Mouse (Mus musculus) ovary, postnatal 36 days (tissue): ENCODE results near the gene Nek9.

Experiments
- DNase-seq: peaks from one replicate; pipeline ENCODE4 v3.0.0; 2022; ENCODE audit warnings: low spot score, mixed read lengths

The Nek9 gene

GRCm38 (mm10) chr12:85339243-85339729, at the start of gene Nek9:
Gene Nek9, minus strand, starts transcription at chr12:85339362.
- DNase-seq, result peak; percentile 88

GRCm38 (mm10) chr12:85385995-85386375, 46.8 kb upstream of the Nek9 start:
- no peak for DNase-seq

DNA sequence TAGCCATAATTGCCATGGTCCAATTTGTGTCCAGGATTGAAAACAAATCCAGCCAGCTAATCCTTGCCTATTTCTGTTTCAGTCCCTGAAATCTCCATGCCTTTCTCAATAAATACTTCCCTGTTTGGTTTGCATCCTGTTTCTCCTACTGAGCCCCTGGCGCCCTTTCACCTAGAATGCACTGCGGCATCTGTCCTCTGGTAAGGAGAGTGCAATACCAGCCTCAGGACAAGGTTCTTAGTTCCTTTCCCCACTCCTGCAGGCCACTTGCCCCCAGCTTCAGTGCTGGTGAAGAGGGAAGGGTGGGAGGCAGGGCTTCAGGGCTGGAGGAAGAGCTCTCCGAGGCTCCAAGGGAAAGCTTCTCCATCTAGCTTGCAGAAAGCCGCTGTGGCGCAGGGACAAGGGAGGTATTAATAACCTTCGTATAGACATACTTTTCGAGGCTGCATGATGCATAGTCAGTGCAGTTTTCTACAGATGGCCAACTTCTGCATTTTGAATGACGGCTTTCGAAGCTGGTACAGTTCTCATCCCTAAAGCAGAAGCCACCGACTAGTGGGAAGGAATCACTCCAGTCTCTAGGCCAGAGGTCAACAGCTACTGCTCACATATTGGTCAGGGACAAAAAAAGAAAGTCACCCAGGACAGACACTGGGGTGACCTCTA, 46.3 kb upstream of the Nek9 start:
- DNase-seq, result no peak

GRCm38 (mm10) chr12:85382761-85383680, 43.9 kb upstream of the Nek9 start:
- DNase-seq, result no peak

- no peak for DNase-seq
Observed at GRCm38 (mm10) chr12:85381570-85381969, 42.4 kb upstream of the Nek9 start.

GRCm38 (mm10) chr12:85380942-85381341, 41.8 kb upstream of the Nek9 start:
- DNase-seq, result no peak

DNA sequence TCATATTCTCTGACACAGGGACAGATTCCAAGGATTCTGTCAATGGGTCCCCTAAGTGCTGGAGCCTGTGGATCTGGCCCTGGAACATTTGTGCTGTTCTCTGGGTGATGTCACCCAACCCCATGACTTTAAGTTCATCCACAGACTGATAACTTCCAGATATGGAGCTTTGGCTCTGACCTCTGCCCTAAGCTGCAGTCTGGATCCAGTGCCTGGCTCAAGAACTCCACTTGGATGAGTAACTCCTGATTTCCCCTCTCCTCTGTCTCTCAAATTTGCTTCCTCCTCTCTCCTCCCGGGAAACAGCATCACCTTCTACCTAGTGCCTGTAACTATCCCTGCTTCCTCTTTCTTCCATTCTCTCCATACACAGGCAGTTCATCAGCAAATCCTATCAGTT, 41.1 kb upstream of the Nek9 start:
- no peak for DNase-seq

GRCm38 (mm10) chr12:85378271-85378670, 39.1 kb upstream of the Nek9 start:
- no peak for DNase-seq

GRCm38 (mm10) chr12:85374561-85375272, 35.6 kb upstream of the Nek9 start, which contains the start of gene Tmed10:
Gene Tmed10, minus strand, starts transcription at chr12:85374847.
- peak; percentile 84 for DNase-seq

DNA sequence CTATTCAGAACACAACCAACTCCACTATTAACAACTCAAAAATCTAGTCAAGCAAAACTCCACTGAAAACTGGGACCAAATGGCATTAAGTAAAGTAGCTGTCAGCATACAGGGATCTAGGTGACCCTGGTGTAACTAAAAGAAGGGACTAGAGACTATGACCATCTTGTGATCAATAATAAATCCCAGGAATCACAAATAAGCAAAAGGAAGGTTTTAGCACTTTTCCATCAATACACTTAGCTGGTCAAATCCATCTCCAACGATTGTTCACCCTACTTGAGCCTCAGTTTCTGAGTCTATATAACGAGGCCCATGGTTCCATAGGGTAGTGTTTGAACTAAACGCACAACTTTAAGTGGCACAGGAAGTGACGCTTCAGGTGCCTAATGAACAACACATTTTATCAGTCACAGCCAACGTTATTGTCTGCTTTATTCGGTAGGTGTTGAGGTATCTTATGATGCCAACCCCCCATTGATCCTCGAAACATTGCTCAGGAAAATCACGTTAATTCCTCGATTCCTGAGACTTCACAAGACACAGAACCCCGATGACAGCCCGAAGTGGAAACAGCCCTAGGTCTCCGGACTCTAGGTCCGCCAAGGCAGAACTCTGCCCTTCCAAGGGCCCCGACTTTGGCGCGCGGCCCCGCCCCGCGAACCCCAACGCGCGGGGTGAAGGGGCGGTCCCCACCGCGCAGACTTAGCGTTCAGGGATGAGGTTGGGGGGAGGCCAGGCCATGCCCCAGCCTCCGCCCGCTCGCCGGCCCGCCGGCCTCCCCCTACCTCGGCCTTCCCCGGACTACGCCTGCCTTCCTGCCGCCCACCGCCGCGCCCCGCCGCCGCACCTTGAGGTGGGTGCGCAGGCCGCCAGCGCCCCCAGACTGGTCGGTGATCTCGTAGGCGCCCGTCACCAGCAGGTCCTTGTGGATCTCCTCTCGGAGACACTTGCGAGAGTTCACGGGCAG, 34.7 kb upstream of the Nek9 start:
- peak; percentile 77 for DNase-seq

- no peak for DNase-seq
Observed at GRCm38 (mm10) chr12:85372068-85372665, 33.0 kb upstream of the Nek9 start.

DNA sequence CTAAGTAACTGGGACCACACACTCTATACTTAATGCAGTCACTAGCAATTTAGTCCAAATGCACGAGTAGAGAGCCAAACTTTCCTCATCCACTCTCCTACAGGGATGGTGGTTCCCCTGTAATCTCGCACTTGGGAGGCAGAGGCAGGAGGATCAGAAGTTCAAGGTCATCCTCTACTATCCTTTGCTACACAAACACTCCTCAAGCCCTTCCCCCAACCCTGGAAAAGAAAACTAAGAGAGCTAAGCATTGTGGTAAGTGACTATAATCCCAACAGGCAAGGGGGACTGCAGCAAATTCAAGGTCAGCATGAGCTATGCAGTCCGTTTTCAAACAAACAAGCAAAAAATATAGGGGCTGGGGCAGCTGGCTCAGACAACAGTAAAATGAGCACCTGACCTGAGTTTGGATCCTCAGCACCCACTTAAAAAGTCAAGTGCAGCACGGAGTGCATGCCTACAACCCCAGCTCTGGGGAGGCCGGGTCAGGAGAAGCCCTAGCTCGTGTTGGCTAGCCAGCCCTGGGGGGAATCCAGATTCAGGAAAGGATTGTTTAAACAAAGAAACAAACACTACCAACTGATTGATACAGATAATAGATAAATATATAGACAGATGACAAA, 29.4 kb upstream of the Nek9 start:
- no peak for DNase-seq

DNA sequence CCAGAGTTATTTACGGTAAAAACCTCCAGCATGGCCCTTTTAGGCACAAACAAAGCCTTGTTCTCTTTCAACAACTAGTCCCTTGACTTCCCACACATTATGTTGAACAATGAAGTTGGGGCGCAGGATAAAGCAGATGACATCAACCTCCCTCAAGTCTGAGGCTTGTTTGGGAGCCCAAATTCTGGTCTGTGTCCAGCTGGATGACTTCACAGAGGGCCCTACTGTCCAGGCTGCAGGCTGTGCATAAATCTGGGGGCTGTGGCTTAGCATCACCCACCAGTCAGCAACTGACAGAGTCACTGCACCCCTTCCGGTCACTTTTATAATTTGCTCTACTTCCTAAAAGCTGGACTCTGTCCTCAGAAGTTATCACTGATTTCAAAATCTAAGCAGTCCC, 27.1 kb upstream of the Nek9 start:
- DNase-seq, result no peak

DNA sequence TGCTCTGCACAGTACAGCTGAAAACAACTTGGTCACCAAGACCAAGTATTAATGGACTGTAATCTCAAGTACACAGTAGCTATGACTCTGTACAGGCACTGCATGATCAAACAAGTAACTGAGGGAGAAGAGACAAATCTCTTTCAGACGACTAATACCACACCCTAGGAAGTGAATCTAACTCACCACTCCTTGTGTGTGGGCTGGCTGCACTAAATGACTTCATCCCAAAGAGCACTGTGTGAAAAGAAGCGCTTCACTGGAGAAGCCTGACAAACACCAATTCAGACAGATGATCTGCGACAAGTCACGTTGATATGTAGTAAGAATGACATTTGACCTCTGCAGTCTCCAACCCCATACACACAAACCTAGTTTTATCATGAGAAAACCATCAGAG, 23.3 kb upstream of the Nek9 start:
- no peak for DNase-seq

DNA sequence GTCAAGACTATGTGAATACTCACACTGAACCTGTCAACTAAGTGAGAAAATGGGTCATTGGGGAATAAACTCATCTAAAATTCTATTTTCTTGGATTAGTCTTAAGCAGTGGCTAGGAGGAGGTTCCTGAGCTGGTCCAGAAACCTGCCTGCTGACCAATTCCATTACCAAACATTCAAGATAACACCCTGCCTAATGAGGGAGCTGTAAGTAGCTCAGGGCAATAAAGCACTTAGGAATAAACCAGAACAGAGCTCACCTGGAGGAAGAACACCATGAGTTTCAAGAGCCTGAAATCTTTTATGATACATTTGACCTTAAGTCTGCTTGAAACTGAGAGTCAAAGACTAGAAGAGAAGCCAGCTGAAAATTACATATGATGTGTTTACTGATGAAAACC, 22.4 kb upstream of the Nek9 start:
- no peak for DNase-seq

DNA sequence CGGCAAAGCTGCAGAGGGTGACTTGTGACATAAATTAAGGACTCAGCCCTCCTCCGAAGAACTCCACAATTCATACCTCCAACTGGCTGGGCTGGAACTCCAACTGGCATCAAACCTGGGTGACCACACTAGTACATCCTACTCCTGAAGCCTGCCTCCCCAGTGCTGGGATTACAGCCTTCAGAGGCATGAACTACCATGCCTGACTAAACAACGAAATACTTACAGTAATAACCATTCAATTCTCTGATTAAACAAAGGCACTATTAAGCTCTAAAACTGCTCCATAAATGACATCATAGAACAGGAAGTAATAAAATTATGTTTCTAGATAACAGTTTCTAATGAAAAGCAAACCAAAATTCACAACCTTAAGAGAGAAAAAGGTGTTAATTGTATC, 22.0 kb upstream of the Nek9 start:
- no peak for DNase-seq

DNA sequence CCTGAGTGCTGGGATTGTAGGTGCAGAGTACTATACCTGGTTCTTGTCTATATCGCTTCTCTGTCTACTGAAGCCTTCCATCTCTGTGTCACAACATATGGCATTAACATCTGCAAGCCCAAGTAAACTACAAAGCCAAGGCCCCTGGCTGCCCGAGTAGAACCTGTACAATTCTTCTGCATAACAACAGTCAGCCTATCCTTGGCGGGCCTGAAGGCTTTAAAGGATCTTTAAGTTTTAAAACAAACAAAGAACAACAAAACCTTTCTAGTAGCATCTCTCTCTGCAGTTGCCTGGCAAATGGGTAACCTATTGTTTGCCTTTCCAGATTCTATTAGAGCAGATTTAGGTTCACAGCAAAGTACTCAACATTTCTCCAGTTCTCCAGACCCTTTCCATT, 14.9 kb upstream of the Nek9 start:
- DNase-seq, result no peak

DNA sequence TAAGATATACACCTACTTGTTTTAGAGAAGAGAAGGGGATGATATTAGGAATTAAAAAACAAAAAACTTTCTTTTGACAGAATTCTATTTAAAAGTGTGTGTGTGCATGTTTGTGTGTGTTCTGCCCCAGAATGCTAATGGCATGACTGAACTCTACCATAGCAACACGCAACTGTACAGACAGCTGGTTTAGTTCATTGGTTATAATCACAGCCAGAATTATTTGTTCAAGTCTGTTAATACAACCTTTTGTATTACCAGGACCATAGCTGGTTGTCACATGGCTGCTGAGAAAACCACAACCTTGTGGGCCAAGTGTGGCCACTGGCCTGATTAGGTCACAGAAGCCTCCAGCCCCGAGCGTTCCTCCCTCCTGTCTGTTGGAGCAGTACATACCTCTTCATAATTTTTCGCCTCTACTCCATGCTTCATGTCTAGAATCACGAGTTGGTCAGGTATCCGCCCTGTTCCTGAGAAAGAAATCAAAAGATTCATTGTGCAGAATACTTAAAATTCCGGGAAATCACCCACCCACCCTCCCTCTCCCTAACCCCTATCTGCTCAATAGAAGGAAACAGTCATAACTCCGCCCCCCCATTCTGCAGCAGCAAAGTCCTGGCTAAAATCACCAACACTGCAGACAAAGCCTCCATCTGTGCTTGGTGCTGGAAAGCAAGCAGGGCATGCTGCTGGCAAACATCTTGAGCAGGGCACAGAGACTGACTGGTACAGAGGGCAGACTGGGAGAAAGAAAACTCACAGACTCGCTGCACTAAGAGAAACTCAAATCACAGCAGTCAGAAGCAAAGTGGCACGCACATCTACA, 11.5 kb upstream of the Nek9 start:
- DNase-seq, result no peak

GRCm38 (mm10) chr12:85348338-85348737, 9.2 kb upstream of the Nek9 start:
- no peak for DNase-seq

GRCm38 (mm10) chr12:85347196-85347595, 8.0 kb upstream of the Nek9 start:
- no peak for DNase-seq
